Mouse (Mus musculus): ENCODE data around the gene Gm7544.

GRCm38 (mm10) chr1:82991596-82991995 lies 35.8 kb upstream of the Gm7544 start:
- no peak for TF ChIP-seq POLR2A (IDR thresholded peaks at IDR 0.05; ENCODE audit: borderline replicate concordance, control insufficient read depth, low read depth, low read length)
- TF ChIP-seq CTCF (IDR thresholded peaks at IDR 0.05; ENCODE audit: control insufficient read depth, insufficient read depth, low read length): no peak

All from bone marrow, adult 2 months (tissue).